Mouse (Mus musculus) olfactory bulb, adult 2 months (tissue): Measurements from ENCODE around the gene Dut.

Source experiments
- CTCF ChIP-seq: fragments of 200-500 bp; IDR thresholded peaks from 2 replicates; pipeline ENCODE4 v1.5.1; 2012; ENCODE audit warnings: low read depth, mild to moderate bottlenecking, low read length, moderate library complexity; ENCODE audit not compliant: insufficient read depth
- POLR2A ChIP-seq: fragments of 200-500 bp; IDR thresholded peaks from 2 replicates; pipeline ENCODE4 v1.6.1; 2012; ENCODE audit warnings: mild to moderate bottlenecking, low read depth, low read length, moderate library complexity; ENCODE audit not compliant: insufficient read depth

DNA sequence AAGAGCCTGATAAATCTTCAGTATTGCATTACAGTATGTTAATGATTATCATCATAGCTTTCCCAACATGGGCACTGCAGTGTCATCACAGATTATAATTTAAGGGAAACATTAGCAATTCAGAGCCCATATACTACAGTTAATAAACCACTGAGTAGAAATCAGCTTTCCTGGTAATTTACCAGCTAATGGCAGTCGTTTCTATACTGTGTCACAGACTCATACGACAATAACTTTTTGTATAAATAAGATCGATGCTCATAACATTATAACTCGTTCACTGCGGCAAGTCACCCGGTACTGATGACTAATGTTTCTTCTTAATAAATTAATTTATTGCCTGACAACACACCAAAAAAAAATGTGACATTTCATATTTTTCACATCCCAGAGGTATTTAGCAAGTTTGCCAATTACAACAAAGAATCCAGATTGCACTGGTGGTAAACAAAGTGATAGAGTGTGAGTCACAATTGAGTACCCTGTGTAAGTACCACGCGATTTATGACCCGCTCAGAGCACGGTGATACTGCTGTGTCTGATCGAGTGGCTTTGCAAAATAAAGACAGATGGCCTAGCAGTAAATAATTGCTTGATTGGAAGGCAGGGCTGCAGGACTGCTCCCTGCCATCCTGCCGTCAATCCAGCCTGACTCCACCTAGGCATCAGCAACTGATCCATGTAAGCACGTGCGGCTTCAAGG lies 37.9 kb upstream of the Dut start:
- TF ChIP-seq CTCF: no peak
- TF ChIP-seq POLR2A: no peak
